Mouse (Mus musculus): ENCODE measurements at regions not wholly inside any gene's neighbourhood (a gene's known extent, or its start where the extent isn't known, plus 50 kb on each side); places are given as distances from the start of the nearest gene placed in this dataset.

DNA sequence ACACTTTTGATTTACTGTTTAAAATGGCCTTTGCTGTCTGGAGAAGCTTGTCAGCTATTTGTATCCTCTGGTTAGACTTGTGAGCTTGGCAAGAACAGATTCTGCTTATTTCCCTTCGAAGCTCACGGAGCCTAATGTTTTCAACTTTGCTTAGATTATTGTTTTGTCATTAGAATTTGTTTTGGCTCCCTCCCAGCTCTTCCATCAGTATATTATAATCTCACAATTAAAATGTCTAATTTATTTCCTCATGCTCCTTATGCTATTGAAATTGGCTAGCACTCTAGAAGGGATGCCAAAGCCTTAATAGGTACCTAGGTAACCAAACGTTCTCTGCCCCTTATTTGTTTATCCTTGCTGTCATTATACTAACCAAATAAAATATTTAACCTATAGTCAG lies 171.9 kb downstream of the Irx2 start:
- no peak for DNase-seq (ENCODE audit: low spot score in 2 of 2)

GRCm38 (mm10) chr13:72803374-72803773 lies 174.8 kb downstream of the Irx2 start:
- DNase-seq (ENCODE audit: low spot score in 2 of 2), result no peak

DNA sequence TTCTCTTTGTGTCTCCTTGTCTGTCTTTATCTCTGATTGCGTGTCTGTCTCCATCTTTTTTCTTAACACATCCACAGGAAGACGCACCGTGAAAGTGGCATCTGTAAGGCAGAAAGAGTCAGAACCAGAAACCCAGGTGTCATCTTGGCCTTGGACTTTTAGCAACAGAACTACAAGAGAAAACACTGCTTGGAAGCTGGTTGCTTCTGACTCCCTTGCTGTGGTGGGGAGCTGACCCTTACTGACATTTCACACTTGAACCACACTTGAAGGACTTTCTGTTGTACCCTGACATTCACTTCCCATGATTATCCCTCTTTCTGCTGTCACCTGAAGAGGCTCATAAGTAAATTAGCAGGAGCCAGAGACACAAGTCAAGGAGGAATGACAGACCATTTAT lies 180.6 kb downstream of the Irx2 start:
- no peak for DNase-seq (ENCODE audit: low spot score in 2 of 2)

- DNase-seq (ENCODE audit: low spot score in 2 of 2), result no peak
These were observed 182.0 kb downstream of the Irx2 start for GRCm38 (mm10) chr13:72810626-72811025.

- no peak for DNase-seq (ENCODE audit: low spot score in 2 of 2)
These were observed 186.0 kb downstream of the Irx2 start for GRCm38 (mm10) chr13:72814616-72815015.

DNA sequence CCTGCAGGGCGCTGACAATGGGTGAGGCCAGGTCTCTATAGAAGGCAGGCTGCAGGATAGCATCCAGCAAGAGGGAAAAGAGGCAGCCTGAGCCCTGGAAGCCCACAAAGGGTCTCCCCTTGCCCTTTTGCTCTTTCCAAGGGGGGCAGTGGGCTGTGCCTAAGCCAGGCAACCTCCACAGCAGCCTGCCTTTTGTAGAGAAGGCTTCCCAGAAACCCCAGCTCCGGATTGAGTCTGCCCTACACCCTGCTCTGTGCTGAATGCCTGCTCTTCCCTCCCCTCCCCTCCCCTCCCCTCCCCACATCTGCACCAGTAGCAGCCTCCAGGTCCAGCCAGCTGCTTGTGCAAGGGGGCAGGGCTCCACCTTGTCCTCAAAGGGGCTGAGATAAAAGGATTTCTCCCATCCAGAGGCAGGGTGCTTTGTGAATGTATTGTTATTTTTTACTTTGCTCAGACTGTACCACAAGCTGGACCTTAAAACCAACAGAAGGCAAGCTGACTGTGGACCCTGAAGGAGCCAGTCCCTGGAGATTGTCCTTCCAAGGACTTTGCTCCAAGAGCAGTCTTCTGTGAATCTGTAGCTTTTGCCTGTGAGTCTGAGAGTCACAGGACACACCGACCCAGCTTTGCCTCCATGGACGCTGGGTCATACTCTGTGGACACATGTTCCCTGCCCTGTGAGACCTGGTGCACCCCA lies 186.8 kb downstream of the Irx2 start:
- DNase-seq (ENCODE audit: low spot score in 2 of 2), result no peak

- no peak for DNase-seq (ENCODE audit: low spot score in 2 of 2)
These were observed 187.4 kb downstream of the Irx2 start for GRCm38 (mm10) chr13:72815933-72816553.

DNA sequence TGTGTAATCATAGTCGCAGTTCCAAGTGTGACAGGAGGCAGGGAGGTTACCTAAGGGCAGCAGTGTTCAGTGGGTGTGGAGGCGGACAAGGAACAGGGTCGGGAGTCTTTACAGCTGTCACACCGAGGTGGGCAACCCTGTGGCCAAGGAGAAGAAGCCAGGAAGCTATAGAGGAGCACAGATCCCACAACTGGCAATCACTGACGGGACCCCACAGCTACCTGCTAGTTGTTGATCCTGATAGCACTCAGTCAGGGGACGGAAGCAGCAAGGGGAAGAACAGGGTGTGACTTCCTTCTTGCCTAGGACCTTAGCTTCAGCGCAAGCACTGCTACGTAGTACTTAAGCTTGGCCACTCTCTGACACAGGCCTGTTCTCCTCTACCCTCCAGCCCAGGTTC lies 188.2 kb downstream of the Irx2 start:
- no peak for DNase-seq (ENCODE audit: low spot score in 2 of 2)

GRCm38 (mm10) chr13:72817521-72817920 lies 188.9 kb downstream of the Irx2 start:
- no peak for DNase-seq (ENCODE audit: low spot score in 2 of 2)

DNA sequence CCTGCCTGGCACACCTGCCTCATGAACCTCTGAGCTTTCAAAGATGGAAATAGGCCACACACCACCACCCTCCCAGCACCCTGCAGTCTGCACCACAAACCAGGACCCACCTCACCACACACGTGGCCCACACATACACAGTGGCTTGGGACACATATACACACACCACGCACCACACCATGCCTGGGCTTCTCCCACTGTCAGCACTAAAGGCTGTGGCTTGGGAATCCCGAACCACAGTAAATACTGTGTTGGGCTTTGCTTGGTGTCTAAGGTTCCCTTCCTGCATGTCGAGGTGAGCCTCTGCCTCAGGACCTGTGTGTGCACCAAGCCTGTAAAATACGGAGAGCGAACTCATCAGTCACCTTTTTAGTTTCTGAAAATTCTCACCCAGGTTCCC lies 189.3 kb downstream of the Irx2 start:
- no peak for DNase-seq (ENCODE audit: low spot score in 2 of 2)

GRCm38 (mm10) chr13:72826613-72827012 lies 198.0 kb downstream of the Irx2 start:
- no peak for DNase-seq (ENCODE audit: low spot score in 2 of 2)

DNA sequence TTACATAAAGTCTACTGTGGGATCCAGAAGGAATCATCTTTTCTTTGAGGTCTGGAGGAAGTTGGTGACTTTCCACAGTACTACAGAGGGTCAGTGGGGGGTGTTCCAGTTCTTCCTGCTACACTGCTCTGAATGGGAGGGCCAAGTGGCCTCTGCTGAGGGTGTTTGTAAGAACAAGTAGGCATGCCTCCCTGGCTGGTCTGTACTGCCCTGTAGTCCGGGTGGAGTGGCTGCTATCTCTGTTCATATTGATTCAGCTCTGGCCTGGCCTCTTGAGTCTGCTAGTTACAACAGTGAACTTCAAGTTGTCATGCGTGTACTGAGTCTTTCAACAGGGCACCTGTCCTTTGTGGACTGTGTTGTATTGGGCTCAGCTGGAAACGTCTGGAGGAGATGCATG lies 200.7 kb downstream of the Irx2 start:
- DNase-seq (ENCODE audit: low spot score in 2 of 2), result no peak

DNA sequence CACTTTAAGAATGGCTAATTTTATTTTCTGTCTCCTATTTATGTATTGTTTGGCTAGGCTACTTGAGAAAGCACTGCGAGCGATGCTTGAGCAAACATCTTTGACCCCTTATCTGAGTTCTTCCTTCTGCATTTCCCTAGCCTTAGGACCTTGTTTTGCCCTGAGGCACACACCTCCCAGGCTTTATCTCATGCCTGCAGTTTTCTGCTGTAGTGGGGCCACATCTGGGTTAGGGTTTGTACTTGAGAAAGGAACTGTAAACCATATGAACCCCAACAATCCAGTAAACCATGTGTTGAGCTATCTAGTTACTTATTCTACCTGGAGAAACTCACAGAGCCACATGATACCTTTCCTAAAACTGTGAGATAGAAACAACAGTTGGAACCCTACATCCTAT lies 204.7 kb downstream of the Irx2 start:
- no peak for DNase-seq (ENCODE audit: low spot score in 2 of 2)

- DNase-seq (ENCODE audit: low spot score in 2 of 2), result no peak
These were observed 208.4 kb downstream of the Irx2 start for GRCm38 (mm10) chr13:72837016-72837415.

GRCm38 (mm10) chr13:72848097-72848496 lies 219.5 kb downstream of the Irx2 start:
- no peak for DNase-seq (ENCODE audit: low spot score in 2 of 2)

GRCm38 (mm10) chr13:72849841-72850240 lies 221.2 kb downstream of the Irx2 start:
- DNase-seq (ENCODE audit: low spot score in 2 of 2), result no peak

DNA sequence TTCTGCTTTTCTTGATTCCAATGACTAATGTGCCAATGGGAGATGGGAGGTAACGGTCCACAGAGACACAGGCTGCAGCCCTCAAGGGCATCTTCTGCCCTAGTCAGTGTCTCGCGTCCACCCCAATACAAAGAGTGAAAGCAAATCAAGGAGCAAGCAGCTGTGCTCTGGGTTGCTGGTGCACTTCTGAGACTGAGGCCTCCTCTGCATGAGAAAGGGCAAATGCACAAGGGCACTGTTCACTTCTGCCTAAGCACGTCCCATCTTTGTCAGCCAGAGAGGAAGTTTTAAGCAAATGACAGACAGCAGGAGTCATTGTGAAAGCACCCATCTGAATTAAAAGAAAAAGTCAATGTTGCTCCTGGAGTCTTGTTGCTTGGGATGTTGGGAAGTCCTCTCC lies 224.3 kb downstream of the Irx2 start:
- no peak for DNase-seq (ENCODE audit: low spot score in 2 of 2)

DNA sequence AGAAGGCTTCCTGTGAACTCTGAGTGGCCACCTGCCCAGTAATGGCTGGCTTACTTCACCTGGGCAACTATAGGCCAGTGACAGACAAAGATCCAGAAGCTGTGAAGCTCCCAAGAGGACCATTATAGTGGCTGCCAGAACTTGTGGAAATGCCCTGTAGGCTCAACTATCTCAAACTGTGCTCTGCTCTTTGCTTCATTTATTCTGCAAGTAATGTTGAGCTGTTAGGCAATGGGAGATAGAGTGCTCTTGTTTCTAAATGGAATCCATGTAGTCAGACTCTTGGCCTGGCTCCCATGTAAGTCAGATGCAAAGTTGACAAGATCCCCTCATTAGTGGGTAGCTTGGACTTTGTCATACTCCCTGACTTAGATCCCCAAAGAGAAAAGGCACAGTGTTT lies 247.3 kb downstream of the Irx2 start:
- DNase-seq (ENCODE audit: low spot score in 2 of 2), result no peak

GRCm38 (mm10) chr13:72894982-72895381 lies 266.4 kb downstream of the Irx2 start:
- no peak for DNase-seq (ENCODE audit: low spot score in 2 of 2)

- no peak for DNase-seq (ENCODE audit: low spot score in 2 of 2)
These were observed 274.0 kb downstream of the Irx2 start for GRCm38 (mm10) chr13:72902576-72902975.

- DNase-seq (ENCODE audit: low spot score in 2 of 2), result no peak
These were observed 290.3 kb downstream of the Irx2 start for GRCm38 (mm10) chr13:72918895-72919294.

DNA sequence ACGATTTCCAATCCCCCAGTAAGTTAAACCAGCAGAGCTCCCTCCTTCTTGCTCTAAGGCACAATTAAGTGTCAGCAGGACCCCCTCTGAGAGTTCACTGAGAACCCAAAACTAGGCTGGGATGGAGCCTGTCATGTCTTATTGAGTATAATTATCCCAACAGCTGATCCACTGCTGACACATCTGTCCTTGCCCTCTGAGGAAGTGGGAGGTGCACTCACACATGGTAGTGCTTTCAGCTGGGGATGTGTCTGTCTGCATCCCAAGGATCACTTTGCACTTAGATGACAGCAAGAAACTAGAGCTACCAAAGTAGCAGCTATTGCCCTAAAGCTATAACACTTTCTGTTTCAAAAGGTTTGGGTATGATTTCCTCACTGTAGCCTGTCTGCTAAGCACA lies 291.7 kb downstream of the Irx2 start:
- no peak for DNase-seq (ENCODE audit: low spot score in 2 of 2)

DNA sequence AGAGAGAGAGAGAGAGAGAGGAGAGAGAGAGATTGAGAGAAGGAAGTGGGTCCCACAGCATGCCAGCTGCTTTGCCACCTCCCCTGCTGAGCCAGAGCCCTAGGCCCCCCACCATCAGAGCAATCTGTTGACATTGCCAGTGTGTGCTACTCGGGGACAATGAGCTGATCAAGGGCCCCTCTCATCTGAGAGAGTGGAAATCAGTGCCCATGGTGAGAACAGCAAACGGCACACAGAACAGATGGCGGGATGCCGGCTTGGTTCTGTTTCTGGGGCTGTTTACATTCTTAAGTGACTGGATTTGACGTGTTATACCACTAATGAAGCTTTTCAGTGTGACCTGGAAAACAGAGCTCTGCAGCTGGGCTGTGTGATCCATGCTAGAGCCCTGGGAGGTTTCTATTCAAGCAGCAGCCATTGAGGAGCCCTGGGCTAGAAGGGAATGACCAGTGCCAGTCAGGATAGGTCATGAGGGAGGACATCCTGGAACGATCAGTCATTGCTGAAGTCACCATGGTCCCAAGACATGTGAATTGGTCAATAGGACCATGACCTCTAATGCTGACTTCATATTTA lies 296.0 kb downstream of the Irx2 start:
- DNase-seq (ENCODE audit: low spot score in 2 of 2), result no peak

All from left cerebral cortex, adult 18-20 months (tissue).